Mouse (Mus musculus) T-helper 17 cell (primary cell): ENCODE measurements around the gene Gm38655.

Source experiments
- in situ Hi-C, 2 experiments: fragments of 300-600 bp; cut with MboI, MseI; formaldehyde crosslinking; loops; 1 replicate in 1 of 2; 2 replicates in 1 of 2; pipeline ENCODE4 v1.15.1; 2025; ENCODE audit warnings: high pct_unique_total_duplicates in 2 of 2

Gene Gm38655

GRCm38 (mm10) chr17:25172558-25172957 is 2.7 kb downstream of the Gm38655 start:
- in situ Hi-C loops: no loop called here

GRCm38 (mm10) chr17:25169706-25170105 is 5.6 kb downstream of the Gm38655 start:
- in situ Hi-C loops: no loop called here

GRCm38 (mm10) chr17:25165970-25166671 is 9.2 kb downstream of the Gm38655 start:
- in situ Hi-C loops: no loop called here

- in situ Hi-C loops: no loop called here
Measured at GRCm38 (mm10) chr17:25164770-25165169, 10.5 kb downstream of the Gm38655 start.

GRCm38 (mm10) chr17:25163387-25163786 is 11.9 kb downstream of the Gm38655 start:
- in situ Hi-C loops: no loop called here

- in situ Hi-C loops: no loop called here
Measured at GRCm38 (mm10) chr17:25162161-25162560, 13.1 kb downstream of the Gm38655 start, which contains the start of gene Ccdc154. Gene Ccdc154 (plus strand): TSS chr17:25162461.

GRCm38 (mm10) chr17:25139960-25140359 is 35.3 kb downstream of the Gm38655 start:
- in situ Hi-C loops: no loop called here

- in situ Hi-C loops: no loop called here
Measured at GRCm38 (mm10) chr17:25138803-25139202, 36.5 kb downstream of the Gm38655 start.

- in situ Hi-C loops: no loop called here
Measured at GRCm38 (mm10) chr17:25135622-25136021, 39.6 kb downstream of the Gm38655 start.

- in situ Hi-C loops: no loop called here
Measured at GRCm38 (mm10) chr17:25133275-25133698, 42.0 kb downstream of the Gm38655 start, which contains the start of gene Clcn7. Gene Clcn7 (plus strand): TSS chr17:25133391.

- in situ Hi-C loops: no loop called here
Measured at GRCm38 (mm10) chr17:25130060-25130459, 45.2 kb downstream of the Gm38655 start.

- in situ Hi-C loops: loop anchor here in 1 of 2 experiments (10.0 kb wide), 1 partner anchor 993 kb away; no protein-coding TSS in a partner anchor
Measured at GRCm38 (mm10) chr17:25127681-25128080, 47.6 kb downstream of the Gm38655 start.

- in situ Hi-C loops: loop anchor here in 1 of 2 experiments (10.0 kb wide), 1 partner anchor 992 kb away; no protein-coding TSS in a partner anchor
Measured at GRCm38 (mm10) chr17:25127079-25127478, 48.2 kb downstream of the Gm38655 start.

GRCm38 (mm10) chr17:25125442-25126060 is 49.7 kb downstream of the Gm38655 start:
- in situ Hi-C loops: loop anchor here in 1 of 2 experiments (10.0 kb wide), 1 partner anchor 991 kb away; no protein-coding TSS in a partner anchor

GRCm38 (mm10) chr17:25123979-25124378 is 51.3 kb downstream of the Gm38655 start:
- in situ Hi-C loops: loop anchor here (5.0 to 10.0 kb wide), 2 partner anchors 158 to 989 kb away; no protein-coding TSS in a partner anchor
